Mouse (Mus musculus): ENCODE measurements around the gene Paxip1. TPM values are rescaled to one million over a fixed set of nuclear protein-coding genes. Genes with fewer than 3 reads are reported as not detected.

Gene Paxip1
- total and polyA plus RNA-seq, 3 experiments: 59.2 to 480 (median 151) TPM

DNA sequence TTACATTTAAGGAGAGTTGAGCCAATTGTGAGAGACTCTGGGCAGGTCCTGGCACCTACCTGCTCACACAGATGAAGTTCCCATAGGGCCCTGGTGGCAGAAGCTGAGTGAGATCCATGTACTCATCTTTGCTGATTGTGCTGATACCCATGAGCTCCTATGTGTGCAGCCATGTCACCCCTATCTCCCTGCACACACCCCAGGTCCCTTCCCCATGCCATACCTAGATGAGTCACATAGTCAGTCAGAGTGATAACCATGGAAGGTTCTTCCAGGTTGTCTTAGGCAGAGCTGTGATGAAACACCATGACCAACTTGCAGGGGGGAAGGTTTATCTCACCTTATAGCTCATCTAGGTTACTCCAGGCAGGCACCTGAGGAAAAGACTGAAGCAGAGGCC lies 84.2 kb downstream of the Paxip1 start:
- no peak overlapping the region for H3K27ac ChIP-seq (ENCODE audit: control insufficient read depth, low read depth, low read length)
- H3K9me3 ChIP-seq (replicated peaks; ENCODE audit: insufficient read depth, low read length): no peaks in the 10 kb centered on the region
- H3K9ac ChIP-seq (ENCODE audit: control insufficient read depth, low read depth, low read length, poor library complexity, severe bottlenecking): no peak overlapping the region
- peaks cover 6 to 40% of the 10 kb centered on the region in 2 experiments for H3K4me1 ChIP-seq (ENCODE audit: control insufficient read depth in 1 of 2, insufficient read depth in 2 of 2, low read length in 2 of 2)
- peak; percentile 31 for DNase-seq (ENCODE audit: low read depth, low spot score)
- TF ChIP-seq GATA1 (IDR thresholded peaks at IDR 0.05; ENCODE audit: low read depth, low read length) (no peak), BHLHE40 (IDR thresholded peaks at IDR 0.05; ENCODE audit: borderline replicate concordance, low read depth, low read length) (no peak), POLR2A (IDR thresholded peaks at IDR 0.05; ENCODE audit: control insufficient read depth in 1 of 2, insufficient read depth in 1 of 2, low read depth in 1 of 2, low read length in 2 of 2, poor library complexity in 1 of 2) (no peak), UBTF (IDR thresholded peaks at IDR 0.05; ENCODE audit: borderline replicate concordance, insufficient read depth, low read depth, low read length) (no peak), RCOR1 (IDR thresholded peaks at IDR 0.05; ENCODE audit: low read depth, low read length) (no peak), E2F4 (IDR thresholded peaks at IDR 0.05; ENCODE audit: borderline replicate concordance, low read depth, low read length) (no peak), GABPA (IDR thresholded peaks at IDR 0.05; ENCODE audit: low read depth, low read length) (no peak), CTCF (IDR thresholded peaks at IDR 0.05 in 2 of 3, conservative IDR thresholded peaks at IDR 0.05 in 1 of 3; ENCODE audit: control insufficient read depth in 1 of 3, insufficient read depth in 1 of 3, low read depth in 2 of 3, low read length in 3 of 3, poor library complexity in 1 of 3, severe bottlenecking in 1 of 3) (no peak), SIN3A (IDR thresholded peaks at IDR 0.05; ENCODE audit: low read length) (no peak)
- H3K27me3 ChIP-seq (ENCODE audit: control insufficient read depth in 1 of 2, insufficient read depth in 2 of 2, low read length in 2 of 2): no peaks in the 10 kb centered on the region
- no peak overlapping the region for H3K4me3 ChIP-seq (ENCODE audit: control insufficient read depth in 1 of 2, insufficient read depth in 1 of 2, low read depth in 2 of 2, low read length in 2 of 2)
- no peaks in the 10 kb centered on the region for H3K79me2 ChIP-seq (ENCODE audit: control insufficient read depth, insufficient read depth, low read length, poor library complexity)
- peaks cover 0 to 27% of the 10 kb centered on the region in 2 experiments; a peak in 2 of 4 replicates for H3K36me3 ChIP-seq (ENCODE audit: control insufficient read depth in 1 of 2, insufficient read depth in 2 of 2, low read length in 2 of 2)

DNA sequence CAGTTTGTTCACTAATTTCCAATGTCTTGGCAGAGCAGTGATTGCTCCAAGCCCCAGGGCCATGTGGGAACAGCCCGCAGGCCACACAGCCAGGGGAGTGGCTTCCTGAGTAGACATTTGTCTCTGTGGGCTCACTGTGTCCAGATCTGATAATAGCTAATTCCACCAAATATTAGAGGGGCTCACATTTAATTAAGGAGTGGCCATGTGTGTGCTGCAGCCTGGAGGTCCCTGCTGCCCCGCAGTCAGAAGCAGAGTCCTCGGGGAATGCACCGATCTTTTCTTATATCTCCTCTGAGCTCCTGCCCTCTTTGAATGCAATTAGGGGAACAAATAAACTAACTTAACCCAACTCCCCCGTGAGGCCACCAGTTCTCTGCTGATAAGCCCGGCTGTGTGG lies 84.9 kb downstream of the Paxip1 start:
- H3K9ac ChIP-seq (ENCODE audit: control insufficient read depth, low read depth, low read length, poor library complexity, severe bottlenecking): no peak overlapping the region
- peaks cover 0 to 27% of the 10 kb centered on the region in 2 experiments; a peak in 2 of 4 replicates for H3K36me3 ChIP-seq (ENCODE audit: control insufficient read depth in 1 of 2, insufficient read depth in 2 of 2, low read length in 2 of 2)
- peak; percentile 24 for DNase-seq (ENCODE audit: low read depth, low spot score)
- no peaks in the 10 kb centered on the region for H3K79me2 ChIP-seq (ENCODE audit: control insufficient read depth, insufficient read depth, low read length, poor library complexity)
- no peak overlapping the region for H3K27ac ChIP-seq (ENCODE audit: control insufficient read depth, low read depth, low read length)
- no peak for TF ChIP-seq ELF1 (IDR thresholded peaks at IDR 0.05; ENCODE audit: low read depth, low read length)
- H3K4me3 ChIP-seq (ENCODE audit: control insufficient read depth in 1 of 2, insufficient read depth in 1 of 2, low read depth in 2 of 2, low read length in 2 of 2): no peak overlapping the region
- H3K9me3 ChIP-seq (replicated peaks; ENCODE audit: insufficient read depth, low read length): no peaks in the 10 kb centered on the region
- peaks cover 6 to 40% of the 10 kb centered on the region in 2 experiments for H3K4me1 ChIP-seq (ENCODE audit: control insufficient read depth in 1 of 2, insufficient read depth in 2 of 2, low read length in 2 of 2)
- no peaks in the 10 kb centered on the region for H3K27me3 ChIP-seq (ENCODE audit: control insufficient read depth in 1 of 2, insufficient read depth in 2 of 2, low read length in 2 of 2)

GRCm38 (mm10) chr5:27705020-27705419 lies 86.5 kb downstream of the Paxip1 start:
- peak; percentile 43 for TF ChIP-seq RAD21 (IDR thresholded peaks at IDR 0.05; ENCODE audit: low read depth, low read length)
- TF ChIP-seq ZNF384 (IDR thresholded peaks at IDR 0.05; ENCODE audit: low read depth, low read length): no peak
- peak; percentile 24 to 57 (median 54); a peak in 5 of 6 replicates for TF ChIP-seq CTCF (IDR thresholded peaks at IDR 0.05 in 2 of 3, conservative IDR thresholded peaks at IDR 0.05 in 1 of 3; ENCODE audit: control insufficient read depth in 1 of 3, insufficient read depth in 1 of 3, low read depth in 2 of 3, low read length in 3 of 3, poor library complexity in 1 of 3, severe bottlenecking in 1 of 3)
- TF ChIP-seq SMC3 (IDR thresholded peaks at IDR 0.05; ENCODE audit: low read depth, low read length): peak; percentile 45
- no peak overlapping the region for H3K27ac ChIP-seq (ENCODE audit: control insufficient read depth, low read depth, low read length)
- H3K4me3 ChIP-seq (ENCODE audit: control insufficient read depth in 1 of 2, insufficient read depth in 1 of 2, low read depth in 2 of 2, low read length in 2 of 2): no peak overlapping the region
- no peaks in the 10 kb centered on the region for H3K27me3 ChIP-seq (ENCODE audit: control insufficient read depth in 1 of 2, insufficient read depth in 2 of 2, low read length in 2 of 2)
- H3K36me3 ChIP-seq (ENCODE audit: control insufficient read depth in 1 of 2, insufficient read depth in 2 of 2, low read length in 2 of 2): peaks cover 0 to 27% of the 10 kb centered on the region in 2 experiments; a peak in 2 of 4 replicates
- H3K9ac ChIP-seq (ENCODE audit: control insufficient read depth, low read depth, low read length, poor library complexity, severe bottlenecking): no peak overlapping the region
- DNase-seq (ENCODE audit: low read depth, low spot score): peak; percentile 23
- no peaks in the 10 kb centered on the region for H3K9me3 ChIP-seq (replicated peaks; ENCODE audit: insufficient read depth, low read length)
- peaks cover 6 to 39% of the 10 kb centered on the region in 2 experiments for H3K4me1 ChIP-seq (ENCODE audit: control insufficient read depth in 1 of 2, insufficient read depth in 2 of 2, low read length in 2 of 2)
- no peaks in the 10 kb centered on the region for H3K79me2 ChIP-seq (ENCODE audit: control insufficient read depth, insufficient read depth, low read length, poor library complexity)
